Mouse (Mus musculus): ENCODE measurements around the gene Znrf2. TPM values are rescaled to one million over a fixed set of nuclear protein-coding genes. Genes with fewer than 3 reads are reported as not detected.
"Not testable (repeated sequence)": the region's sequence is repeated elsewhere in the genome, so short reads cannot be mapped to it uniquely, and the experiment has no call there.

The Znrf2 gene
- total RNA-seq, 2 experiments from 2014 or later: 62.5 to 66.7 TPM

DNA sequence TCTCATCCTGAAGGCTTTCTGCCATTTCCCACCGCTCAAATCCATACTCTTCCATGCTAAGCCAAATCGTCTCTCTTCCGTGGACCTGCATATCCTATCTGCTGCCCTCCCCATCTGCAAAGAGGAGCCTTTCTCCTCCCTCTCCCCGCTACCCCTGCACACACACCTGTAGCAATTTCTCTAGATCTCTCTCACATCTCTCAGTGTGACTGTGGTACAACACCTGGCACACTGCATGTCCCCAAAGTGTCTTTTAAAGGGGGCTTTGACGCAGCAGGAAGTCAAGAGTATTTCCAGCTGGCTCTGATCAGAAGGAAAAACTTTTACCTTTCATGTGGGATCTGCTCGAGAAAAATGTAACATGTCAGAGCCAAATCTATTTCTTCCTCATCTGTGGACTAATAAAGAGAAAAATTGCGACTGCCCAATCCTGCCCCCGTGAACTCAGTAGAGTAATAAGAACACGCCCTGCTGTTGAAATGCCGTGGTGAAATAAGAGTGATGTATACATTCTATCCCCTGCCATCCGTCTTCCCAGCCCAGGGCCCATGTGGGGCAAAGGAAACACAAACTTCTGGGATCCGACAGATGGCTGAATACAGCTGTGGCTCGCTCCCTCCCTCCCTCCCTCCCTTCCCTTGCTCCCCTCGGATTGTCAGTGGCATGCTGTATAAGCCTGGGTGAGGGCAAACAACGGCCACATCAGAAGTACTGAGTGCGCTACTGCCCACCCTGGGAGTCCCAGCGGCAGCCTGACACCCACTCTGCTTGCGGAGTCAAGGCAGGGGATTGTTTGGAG, 12.5 kb upstream of the Znrf2 start:
- no peak for ATAC-seq (replicated peaks; ENCODE audit: poor library complexity, severe bottlenecking)

DNA sequence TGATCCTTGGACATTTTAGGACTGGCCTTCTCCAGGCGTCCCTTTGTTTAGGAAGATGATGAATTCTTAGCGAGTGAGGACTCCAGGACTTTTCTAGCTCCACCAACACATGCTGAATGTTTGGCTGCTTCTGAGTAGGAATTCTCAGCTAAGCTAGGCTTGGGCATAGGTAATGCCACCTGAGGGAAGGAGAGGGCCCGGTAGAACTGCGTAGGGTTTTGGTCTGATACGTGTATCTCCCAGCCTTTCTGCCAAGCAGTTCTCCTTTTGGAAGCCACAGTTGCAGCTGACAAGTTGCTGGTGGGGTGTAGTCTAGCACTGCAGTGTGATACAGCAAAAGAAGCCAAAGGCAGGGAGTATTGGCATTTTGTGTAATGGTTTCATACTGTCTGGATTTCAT, 10.9 kb upstream of the Znrf2 start:
- no peak for ATAC-seq (replicated peaks; ENCODE audit: poor library complexity, severe bottlenecking)

DNA sequence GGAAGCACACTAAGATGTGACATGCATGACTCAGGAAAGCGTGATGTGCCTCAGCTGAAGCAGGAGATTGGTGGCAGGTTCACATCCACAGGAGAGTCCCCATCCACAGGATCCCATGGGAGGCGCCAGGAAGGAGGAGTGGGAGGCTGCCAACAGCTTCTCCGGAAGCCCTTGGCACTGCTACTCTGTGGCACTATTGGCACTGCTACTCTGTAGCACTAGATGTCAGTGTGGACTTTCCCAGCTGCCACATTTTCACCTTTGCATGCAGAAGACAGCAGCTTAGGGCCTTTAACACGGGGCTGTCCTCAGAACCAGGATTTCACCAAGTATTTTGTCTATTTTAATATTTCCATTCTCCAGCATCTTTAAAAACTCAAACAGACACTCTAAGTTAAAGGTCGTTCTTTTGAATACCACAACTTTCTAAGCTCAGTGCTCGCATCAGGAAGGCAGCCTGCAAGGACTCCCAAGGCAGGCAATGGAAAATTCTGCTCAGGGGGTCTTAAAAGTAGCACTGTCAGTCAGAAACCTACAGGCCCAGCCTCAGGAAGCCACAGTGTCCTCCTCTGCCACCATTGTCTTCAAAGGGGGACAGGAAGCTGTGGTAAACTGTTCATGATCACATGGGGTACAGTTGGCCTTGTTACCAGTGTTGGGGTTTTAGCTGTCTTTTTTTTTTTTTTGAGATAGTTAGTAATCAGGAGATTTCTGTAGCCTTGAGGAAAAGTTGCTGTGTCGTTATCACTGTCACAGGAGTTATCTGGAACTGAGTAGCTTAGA, 7.0 kb upstream of the Znrf2 start:
- peak; percentile 63 for ATAC-seq (replicated peaks; ENCODE audit: poor library complexity, severe bottlenecking)

DNA sequence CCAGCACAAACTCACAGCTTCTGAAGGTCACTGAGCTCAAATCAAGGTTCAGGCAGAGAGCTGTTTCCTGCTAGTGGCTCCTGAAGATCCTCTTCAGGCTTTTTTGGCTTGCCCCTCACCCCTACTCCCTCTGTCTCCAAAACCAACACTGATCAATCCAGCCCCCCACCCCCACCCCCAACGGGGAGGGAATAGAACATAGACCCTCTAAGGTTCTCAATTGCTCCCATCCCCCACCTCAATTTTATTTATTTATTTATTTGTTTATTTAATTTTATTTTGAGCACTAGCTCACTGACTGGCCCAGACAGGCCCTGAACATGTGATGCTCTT, 6.4 kb upstream of the Znrf2 start:
- ATAC-seq (replicated peaks; ENCODE audit: poor library complexity, severe bottlenecking): no peak

DNA sequence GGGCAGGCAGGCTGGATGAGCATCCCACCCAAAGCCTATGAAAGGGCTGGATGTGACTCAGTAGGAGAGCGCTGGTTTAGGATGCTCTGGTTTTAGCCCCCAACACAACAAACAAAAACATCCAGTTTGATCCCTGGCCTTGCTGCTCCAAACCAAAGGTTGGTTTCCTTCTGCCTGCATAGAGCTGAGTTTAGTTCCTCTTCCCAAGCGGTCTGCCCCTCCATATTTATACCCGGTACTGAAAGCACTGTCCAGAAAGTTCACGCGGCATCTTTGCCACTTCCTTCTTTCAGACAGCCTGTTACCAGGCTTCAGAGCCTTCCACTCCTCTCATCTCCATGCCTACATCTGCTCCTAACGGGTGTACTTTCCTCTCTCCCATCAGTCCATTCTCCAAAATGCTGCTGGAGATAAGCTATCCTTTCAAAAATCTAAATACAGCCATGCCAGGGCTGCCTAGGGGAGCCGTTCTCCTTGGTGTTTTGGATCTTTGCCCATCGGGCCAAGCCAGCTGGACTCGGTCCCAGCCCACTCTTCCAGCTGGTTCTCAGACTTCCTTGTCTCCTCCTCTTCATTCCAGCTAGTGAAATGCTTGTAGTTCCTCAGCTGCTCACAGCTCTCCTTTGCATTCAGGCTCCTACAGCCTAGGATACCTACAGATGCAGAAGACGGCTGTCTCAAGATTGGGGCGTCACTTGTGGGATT, 5.0 kb upstream of the Znrf2 start:
- peak; percentile 65 for ATAC-seq (replicated peaks; ENCODE audit: poor library complexity, severe bottlenecking)

DNA sequence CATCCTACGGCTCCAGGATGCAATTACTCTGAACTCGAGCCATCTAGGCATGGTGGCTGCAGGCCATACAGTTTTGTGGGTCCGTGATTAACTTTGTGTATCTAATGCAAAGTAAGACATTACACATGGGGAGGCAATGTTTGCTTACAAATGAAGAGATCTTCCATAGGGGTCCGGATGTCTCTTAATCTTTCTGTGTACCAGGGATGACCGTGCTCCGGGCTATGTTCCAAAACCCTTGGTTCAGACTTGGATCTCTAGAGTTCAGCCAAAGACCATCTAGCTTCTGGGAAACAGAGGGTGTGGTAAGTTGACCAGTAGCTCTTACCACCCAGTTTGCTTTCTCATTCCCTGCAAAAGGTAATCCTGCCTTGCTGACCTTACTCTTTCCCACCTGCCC, 4.4 kb upstream of the Znrf2 start:
- no peak for ATAC-seq (replicated peaks; ENCODE audit: poor library complexity, severe bottlenecking)

DNA sequence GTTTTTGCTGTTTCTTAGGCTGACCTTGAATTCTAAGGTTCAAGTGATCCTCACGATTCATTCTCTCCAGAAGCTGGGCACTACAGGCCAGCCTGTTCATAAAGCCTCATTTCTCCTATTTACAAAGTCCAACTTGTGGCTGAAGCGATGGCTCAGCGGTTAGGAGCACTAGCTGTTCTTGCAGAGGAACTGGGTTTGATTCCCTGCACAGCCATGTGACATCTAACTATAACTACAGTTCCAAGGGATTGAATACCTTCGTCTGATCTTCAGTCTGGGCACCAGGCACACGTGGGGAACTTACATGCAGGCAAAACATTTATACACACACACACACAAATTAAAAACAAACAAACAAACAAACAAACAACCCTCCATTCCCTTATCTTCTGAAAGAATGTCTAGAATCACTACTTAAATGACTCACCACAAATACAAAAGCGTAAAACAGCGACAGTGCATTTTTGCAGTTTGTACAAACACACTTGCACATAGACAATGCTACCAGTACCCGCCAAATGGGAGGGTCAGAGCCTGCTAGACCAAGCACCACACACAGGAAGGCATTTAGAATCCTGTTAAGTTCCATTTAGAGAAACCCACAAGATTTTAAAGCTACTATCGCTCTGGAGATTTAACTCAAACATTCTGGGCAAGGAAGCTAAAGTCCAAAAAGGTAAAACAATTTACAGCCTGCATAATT, 1.1 kb upstream of the Znrf2 start:
- ATAC-seq (replicated peaks; ENCODE audit: poor library complexity, severe bottlenecking): no peak

DNA sequence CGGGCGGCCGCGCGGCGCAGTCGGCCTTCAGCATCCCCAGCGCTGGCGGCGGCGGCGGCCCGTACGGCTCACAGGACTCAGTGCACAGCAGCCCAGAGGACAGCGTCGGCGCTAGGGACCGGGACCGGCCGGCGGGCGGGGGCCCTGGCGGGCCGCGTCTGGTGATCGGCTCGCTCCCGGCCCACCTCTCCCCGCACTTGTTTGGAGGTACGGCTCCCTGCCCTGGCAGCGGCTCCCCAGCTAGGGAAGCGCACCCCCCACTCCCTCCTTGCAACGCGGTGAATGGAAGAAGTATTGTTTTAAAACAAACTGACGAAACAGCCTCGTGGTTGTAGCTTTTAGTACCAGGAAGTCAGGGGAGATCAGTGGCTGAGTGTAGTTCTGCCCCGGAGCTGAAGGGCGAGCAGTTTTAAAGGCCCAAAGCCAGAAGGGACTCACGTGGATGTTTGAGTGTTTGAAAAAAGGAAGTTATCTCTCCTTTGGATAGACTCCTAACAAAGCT, 601 bp downstream of the Znrf2 start:
- peak; percentile 64 for ATAC-seq (replicated peaks; ENCODE audit: poor library complexity, severe bottlenecking)

DNA sequence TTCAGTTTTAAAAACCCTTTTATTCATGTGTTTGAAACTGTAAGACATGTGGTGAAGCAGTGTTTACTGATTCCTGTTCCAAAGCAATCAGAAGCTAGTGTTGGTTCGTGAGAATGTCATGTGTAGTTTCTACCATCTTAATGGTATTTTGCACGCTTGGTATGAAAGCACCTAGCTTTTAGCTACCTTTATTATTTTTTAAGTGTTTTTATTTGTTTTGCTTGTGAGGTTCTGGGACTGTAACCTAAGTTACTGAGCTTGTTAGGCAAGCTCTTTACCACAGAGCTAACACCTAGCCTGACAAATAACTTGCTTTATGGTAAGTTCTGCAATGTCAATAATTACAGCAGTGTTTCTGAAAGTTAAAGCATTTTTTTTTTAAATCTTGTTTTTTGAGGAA, 1.7 kb downstream of the Znrf2 start:
- no peak for ATAC-seq (replicated peaks; ENCODE audit: poor library complexity, severe bottlenecking)

DNA sequence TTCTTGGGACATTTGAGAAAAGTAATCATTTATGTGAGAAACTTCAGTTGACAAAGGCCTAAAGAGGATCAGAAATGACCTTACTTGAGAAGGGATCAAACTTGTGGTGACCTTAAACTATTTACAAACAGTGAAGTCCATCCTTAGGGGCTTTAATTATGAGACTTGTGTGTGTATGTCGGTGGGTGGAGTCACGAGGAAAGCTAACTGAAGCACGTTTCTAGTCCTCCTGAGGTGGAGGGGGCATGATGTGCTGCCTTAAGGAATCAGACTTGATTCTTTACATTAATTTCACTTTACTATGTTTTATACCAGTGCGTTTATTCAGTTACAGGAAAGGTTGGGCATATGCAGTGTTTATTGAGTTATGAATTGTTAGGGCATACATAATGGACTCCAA, 2.6 kb downstream of the Znrf2 start:
- no peak for ATAC-seq (replicated peaks; ENCODE audit: poor library complexity, severe bottlenecking)

DNA sequence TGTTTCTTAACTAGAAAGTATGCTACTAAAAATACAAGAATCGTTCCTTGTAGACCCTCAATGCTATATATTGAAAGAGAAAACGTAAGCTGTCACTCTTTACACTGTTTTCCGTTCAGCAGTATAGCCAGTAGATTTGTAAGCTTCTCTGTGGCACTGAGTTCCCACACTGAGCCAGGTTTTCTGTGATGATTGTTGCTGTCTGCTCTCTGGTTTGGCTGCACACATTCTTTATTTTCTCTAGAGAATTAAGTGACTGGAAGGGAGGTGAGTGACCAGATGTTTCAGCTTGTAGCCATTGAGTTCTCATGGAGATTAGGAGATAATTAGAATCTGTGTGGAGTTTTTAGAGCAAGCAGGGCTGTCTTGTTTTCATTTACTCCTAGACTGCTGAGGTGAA, 3.0 kb downstream of the Znrf2 start:
- no peak for ATAC-seq (replicated peaks; ENCODE audit: poor library complexity, severe bottlenecking)

DNA sequence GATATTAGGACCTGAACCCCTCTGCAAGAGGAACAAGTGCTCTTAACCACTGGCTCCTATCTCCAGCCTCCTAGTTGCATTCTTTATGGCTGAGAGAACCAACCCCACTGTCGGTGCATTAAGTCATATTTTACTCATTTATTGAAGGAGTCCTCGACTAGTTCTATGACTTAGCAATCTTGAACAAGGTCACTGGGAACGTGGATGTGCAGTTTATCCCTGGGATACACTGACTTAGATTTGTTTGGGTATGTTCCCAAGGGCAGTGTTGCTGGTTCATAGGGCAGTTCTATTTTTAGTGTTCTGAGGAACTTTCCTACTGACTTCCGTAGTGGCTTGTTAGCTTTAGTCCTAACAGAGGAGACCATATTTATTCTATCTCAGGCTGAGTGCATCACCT, 5.6 kb downstream of the Znrf2 start:
- no peak for ATAC-seq (replicated peaks; ENCODE audit: poor library complexity, severe bottlenecking)

DNA sequence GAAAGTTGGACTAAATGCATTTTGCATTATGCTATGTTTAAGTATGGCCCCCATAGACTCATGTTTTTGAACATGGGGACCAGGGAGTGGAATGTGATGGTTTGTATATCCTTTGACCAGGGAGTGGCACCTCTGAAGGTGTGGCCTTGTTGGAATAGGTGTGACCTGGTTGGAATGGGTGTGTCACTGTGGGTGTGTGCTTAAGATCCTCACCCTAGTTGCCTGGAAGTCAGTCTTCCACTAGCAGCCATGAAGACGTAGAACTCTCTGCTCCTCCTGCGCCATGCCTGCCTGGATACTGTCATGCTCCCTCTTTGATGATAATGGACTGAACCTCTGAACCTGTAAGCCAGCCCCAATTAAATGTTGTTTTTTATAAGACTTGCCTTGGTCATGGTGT, 7.8 kb downstream of the Znrf2 start:
- ATAC-seq (replicated peaks; ENCODE audit: poor library complexity, severe bottlenecking): not testable (repeated sequence)

DNA sequence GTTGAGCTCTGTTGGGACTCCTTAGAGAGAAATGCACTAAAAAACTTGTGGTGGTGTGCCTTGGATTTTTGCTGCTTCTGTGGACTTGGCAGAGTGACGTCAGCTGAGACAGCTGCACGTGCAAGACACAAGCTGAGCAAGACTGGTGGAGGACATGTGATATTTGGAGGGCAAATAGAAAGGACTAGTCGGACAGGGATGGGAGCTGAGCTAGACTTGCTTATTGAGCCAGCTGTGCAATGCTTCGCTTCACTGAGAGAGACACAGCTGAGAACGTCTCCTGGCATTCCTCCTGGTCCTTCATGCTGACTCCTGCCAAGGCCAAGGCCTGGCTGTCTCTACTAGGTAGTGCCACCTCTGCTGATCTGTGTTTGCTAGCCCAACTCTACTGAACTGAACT, 10.8 kb downstream of the Znrf2 start:
- no peak for ATAC-seq (replicated peaks; ENCODE audit: poor library complexity, severe bottlenecking)

DNA sequence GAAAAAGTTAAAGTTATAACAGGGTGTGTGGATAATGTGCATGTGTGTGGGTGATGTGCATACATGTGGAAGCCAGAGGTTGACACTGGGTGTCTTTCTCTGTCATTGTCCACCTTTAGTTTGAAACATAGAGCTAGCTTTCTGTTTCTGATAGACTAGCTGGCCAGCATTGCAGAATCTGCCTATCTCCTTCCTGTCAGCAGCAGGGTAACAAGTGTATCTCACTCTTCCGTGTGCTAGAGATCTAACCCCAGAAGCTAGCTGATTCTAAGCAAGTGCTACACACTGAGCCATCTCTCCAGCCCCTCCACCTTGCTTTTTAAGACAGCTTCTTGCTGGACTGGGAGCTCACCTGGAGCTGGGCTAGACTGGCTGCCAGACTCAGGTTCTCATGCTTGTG, 11.6 kb downstream of the Znrf2 start:
- ATAC-seq (replicated peaks; ENCODE audit: poor library complexity, severe bottlenecking): no peak

DNA sequence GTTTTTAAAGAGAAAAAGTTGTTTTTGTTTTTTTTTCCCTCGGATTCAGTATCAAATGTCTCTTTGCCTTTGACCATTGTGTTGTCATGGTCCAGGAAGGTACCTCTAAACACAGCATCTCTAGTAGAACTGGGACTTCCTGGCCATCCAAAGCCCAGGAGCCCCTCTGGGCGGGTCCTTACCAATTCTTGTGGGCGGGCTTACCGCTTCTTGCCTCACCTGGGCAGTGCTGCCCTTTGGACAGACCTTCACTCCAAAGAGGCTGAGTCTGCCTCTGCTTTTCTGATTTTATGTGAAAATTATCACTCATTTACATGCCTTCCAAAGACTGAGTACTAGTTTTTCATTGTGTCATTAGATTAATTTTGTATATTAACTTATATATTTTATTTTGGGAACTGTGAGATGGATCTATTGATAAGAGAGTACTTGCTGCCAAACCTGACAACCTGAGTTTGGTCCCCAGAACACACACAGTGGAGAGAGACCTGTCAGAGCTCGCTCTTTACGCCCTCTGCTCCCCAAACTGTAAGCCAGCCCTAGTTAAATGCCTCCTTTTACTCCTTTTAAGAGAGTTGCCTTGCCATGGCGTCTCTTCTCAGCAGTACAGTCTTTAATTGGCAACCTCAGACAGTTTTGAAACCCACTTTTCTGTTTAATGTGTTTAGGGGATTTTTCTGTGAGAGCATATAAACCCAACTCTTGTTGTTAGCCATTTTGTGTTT, 13.5 kb downstream of the Znrf2 start:
- no peak for ATAC-seq (replicated peaks; ENCODE audit: poor library complexity, severe bottlenecking)

DNA sequence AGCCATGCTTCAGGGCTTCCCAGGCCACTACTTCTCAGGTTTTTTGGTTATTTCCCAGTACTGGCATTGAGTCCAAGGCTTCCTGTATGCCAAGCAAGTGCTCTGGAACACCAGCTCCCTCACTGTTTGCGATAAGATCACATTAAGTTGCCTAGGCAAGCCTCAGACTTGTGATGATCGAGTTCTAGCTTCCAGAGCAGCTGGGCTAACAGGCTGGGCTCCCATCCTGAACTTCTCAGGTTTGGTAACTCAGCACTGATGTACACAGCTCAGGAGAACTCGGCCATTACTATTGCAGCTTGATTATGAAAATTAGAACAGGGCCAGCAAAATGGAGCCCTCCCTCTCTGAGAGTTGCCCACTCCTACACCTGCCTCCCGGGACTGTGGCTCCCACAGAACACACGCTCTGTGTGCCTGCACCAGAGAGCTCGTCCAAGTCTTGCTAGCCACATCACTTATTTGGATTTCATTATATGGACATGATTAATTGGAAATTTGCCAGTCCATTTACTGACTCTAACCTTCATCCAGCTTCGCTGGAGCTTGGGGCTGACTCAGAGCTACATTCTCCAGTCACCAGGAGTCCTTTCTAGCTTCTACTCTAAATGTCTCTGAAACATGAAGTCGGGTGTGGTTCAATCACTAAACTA, 14.5 kb downstream of the Znrf2 start:
- no peak for ATAC-seq (replicated peaks; ENCODE audit: poor library complexity, severe bottlenecking)

DNA sequence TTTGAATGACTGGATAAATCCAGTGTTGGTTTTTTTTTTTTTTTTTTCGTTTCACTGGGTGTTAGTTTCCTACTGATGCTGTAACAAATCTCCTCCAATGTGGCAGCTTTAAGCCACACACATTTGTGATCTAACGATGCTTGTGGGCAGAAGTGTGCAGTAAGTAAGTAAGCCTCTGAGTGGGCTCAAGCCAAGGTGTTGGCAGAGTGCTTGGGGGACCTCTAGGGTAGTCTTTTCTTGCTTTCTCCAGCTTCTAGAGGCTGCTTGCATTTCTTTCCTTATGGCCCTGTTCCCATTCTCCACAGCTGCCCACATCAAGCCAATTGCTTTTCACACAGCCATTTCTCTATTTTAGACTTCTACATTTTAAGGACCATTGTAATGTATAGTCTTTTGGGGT, 16.7 kb downstream of the Znrf2 start:
- ATAC-seq (replicated peaks; ENCODE audit: poor library complexity, severe bottlenecking): no peak

DNA sequence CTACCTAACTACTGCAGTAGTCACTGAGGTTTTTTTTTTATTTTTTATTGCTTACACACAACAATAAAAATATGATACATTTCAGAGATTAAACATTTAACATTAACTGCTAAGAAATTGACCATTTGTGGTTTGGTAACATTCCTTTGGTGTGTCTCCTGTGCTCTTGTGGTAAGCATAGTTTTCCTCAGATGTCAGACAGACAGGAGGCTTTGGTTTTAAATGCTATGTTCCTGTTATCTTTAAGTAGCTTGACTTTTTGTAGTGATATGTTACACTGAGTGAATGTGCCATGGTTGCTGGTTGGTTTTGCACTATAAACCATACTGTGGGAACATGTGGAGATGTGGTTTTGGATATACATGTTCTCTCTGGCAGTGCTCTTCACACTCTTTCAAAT, 19.9 kb downstream of the Znrf2 start:
- ATAC-seq (replicated peaks; ENCODE audit: poor library complexity, severe bottlenecking): no peak

Data from granulocyte monocyte progenitor cell, adult 5-6 weeks (primary cell).